Mouse (Mus musculus): ENCODE data around the gene Samd1.
"Not testable (repeated sequence)": the region's sequence is repeated elsewhere in the genome, so short reads cannot be mapped to it uniquely, and the experiment has no call there.

Samd1 gene

DNA sequence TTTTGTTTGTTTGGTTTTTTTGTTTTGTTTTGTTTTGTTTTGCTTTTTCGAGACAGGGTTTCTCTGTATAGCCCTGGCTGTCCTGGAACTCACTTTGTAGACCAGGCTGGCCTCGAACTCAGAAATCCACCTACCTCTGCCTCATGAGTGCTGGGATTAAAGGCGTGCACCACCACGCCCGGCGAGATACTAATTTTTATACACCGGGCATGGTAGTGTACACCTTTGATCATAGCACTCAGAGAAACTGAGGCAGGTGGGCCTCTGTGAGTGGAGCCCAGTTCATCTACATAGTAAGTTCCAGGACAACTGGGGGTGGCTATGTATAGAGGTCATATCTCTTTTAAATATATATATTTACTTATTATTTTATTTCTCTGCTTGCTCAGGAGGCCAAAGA lies 8.0 kb downstream of the Samd1 start:
- in situ Hi-C loops (cut with MboI; ENCODE audit: low pct_unique_long_range_greater_than_20kb in 1 of 2, low sequenced_read_pairs in 2 of 2, unreplicated experiment in 1 of 2), result not testable (repeated sequence)

DNA sequence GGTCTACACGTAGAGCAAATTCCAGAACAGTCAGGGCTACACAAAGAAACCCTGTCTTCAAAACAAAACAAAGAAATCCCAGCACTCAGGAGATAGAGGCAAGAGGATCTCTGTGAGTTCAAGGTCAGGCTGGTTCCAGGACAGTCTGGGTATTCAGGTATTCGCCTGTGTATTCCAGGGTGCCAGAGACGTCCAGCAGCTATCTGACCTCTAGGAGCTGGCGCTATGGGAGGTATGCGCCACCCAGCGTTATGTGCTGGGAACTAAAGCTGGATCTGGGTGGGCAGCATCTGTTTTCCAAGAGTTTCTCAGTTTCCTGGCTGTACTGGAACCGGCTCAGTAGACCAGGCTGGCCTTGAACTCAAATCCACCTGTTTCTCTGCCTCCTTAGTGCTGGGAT lies 10.9 kb downstream of the Samd1 start:
- in situ Hi-C loops (cut with MboI; ENCODE audit: low pct_unique_long_range_greater_than_20kb in 1 of 2, low sequenced_read_pairs in 2 of 2, unreplicated experiment in 1 of 2), result no loop called here

GRCm38 (mm10) chr8:84009876-84010275 lies 12.4 kb downstream of the Samd1 start:
- in situ Hi-C loops (cut with MboI; ENCODE audit: low pct_unique_long_range_greater_than_20kb in 1 of 2, low sequenced_read_pairs in 2 of 2, unreplicated experiment in 1 of 2), result no loop called here

DNA sequence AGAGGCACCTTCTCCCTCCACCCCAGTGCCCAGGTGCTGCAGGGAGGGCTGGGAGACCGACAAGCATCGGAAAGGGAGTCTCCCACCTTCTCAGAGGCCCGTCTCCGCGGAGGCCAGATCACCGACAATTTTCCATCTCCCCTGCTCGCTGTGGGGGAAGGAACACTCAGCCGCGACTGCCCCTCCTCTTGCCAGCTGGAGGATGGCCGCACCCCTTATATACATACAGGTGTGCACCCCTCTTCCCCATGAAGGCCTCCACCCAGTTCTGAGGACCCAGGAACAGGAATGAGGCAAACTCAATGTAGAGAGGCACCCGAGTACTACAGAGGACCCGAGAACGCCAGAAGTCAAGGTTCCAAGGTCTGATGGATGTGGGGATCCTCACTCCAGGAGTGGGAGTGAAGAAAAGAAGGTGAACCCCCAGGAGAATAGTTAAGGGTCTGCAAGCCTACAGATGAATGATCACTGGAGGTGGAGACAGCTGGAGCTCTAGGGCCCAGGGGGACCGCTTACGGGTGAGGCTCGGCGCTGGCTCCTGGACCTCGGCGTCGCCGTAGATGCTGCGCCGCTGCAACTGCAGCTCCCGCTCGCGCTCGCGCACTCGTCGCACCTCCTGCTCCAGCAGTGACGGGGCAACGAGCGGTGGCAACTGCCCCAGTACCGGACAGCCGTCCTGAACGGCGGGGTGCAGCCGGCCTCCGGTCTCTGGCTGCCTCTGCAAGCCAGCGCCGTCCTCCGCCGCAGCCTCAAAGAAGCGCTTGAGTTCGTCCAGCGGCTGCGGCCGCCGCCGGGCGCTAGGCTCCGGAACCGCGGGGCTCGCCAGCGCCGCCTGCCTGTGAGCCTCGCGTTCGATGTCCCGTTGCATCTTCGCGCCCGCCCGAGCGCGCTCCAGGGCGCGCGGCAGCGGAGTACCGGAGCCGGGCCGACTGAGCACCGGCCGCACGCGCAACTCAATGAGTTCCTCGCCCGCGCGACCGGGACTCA lies 13.4 kb downstream of the Samd1 start:
- in situ Hi-C loops (cut with MboI; ENCODE audit: low pct_unique_long_range_greater_than_20kb in 1 of 2, low sequenced_read_pairs in 2 of 2, unreplicated experiment in 1 of 2), result no loop called here

GRCm38 (mm10) chr8:84011705-84012498 lies 14.4 kb downstream of the Samd1 start, which contains the start of gene 2210011C24Rik:
Gene 2210011C24Rik, minus strand, starts transcription at chr8:84012171.
- in situ Hi-C loops (cut with MboI; ENCODE audit: low pct_unique_long_range_greater_than_20kb in 1 of 2, low sequenced_read_pairs in 2 of 2, unreplicated experiment in 1 of 2), result no loop called here

DNA sequence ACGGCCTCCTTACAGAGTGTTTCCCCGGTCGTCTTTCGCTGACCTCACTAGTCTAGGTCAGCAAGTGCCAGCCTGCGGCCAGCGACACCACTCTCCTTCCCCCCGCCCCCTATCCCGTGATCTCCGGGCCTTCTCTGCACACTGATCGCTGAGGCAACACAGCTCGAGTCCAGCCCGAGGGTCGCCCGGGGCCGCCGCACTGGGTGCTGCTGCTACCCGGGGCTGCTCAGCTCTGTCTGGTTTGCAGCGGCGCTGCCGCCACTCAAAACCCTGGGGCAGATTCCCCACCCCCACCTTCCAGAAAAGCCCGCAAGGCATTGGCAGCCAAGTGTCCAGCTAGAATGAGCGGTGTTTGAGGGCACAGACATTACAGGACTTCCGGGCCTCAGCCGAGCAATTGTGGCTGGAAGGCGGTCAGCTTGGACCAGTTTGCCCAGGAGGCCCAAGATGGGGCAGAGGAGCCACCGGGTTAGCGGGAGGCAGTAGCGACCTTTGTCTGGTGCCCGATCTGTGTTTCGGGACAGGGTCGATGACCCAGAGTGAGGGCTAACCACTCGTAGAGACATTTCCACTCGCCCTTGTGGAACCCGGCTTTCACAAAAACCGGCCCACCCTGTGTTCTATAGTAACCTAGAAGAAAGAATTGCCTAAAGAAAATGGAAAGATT lies 15.2 kb downstream of the Samd1 start:
- in situ Hi-C loops (cut with MboI; ENCODE audit: low pct_unique_long_range_greater_than_20kb in 1 of 2, low sequenced_read_pairs in 2 of 2, unreplicated experiment in 1 of 2), result no loop called here

- in situ Hi-C loops (cut with MboI; ENCODE audit: low pct_unique_long_range_greater_than_20kb in 1 of 2, low sequenced_read_pairs in 2 of 2, unreplicated experiment in 1 of 2), result no loop called here
These were observed 18.4 kb downstream of the Samd1 start for GRCm38 (mm10) chr8:84015833-84016232.

DNA sequence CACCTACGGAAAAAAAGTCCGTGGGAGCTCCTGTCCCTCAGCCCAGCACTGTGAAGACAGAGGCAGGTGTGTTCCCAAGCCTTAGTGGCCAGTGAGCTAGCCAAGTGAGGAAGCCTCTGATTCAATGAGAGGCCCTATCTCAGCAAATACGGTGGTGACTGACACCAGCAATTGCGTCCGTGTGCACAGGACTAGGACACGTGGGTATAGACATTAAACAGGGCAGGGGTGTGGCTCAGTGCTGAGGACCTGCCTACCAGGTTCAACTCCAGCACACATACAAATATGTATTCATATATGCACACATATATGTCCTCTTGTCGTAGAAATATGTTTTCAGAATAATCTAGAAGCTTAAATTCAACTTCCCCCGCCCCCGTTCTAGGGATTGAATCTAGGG lies 22.3 kb downstream of the Samd1 start:
- in situ Hi-C loops (cut with MboI; ENCODE audit: low pct_unique_long_range_greater_than_20kb in 1 of 2, low sequenced_read_pairs in 2 of 2, unreplicated experiment in 1 of 2), result no loop called here

- in situ Hi-C loops (cut with MboI; ENCODE audit: low pct_unique_long_range_greater_than_20kb in 1 of 2, low sequenced_read_pairs in 2 of 2, unreplicated experiment in 1 of 2), result no loop called here
These were observed 23.6 kb downstream of the Samd1 start, which contains the start of gene Palm3 for GRCm38 (mm10) chr8:84021096-84021495. Gene Palm3, plus strand, starts transcription at chr8:84021471.

- in situ Hi-C loops (cut with MboI; ENCODE audit: low pct_unique_long_range_greater_than_20kb in 1 of 2, low sequenced_read_pairs in 2 of 2, unreplicated experiment in 1 of 2), result no loop called here
These were observed 24.1 kb downstream of the Samd1 start for GRCm38 (mm10) chr8:84021569-84021968.

GRCm38 (mm10) chr8:84023085-84023484 lies 25.6 kb downstream of the Samd1 start:
- in situ Hi-C loops (cut with MboI; ENCODE audit: low pct_unique_long_range_greater_than_20kb in 1 of 2, low sequenced_read_pairs in 2 of 2, unreplicated experiment in 1 of 2), result no loop called here

DNA sequence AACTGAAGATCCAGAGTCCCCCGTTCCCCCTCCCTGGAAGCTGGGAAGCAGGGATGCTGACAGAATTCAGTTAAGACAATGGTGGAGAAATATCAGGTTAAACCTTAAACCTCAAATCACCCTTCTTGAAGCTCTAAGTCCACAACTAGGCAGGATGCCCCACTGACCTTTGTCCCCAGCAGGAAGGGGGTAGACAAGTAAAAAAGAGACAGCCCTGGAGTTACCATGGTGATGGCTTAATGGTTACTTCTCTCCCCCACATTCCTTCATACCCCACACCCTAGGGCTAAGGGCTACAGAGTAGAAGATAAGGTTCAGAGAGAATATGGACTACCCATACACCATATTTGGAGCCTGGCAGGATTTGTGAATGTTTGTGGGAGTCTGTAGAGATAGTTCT lies 26.2 kb downstream of the Samd1 start:
- in situ Hi-C loops (cut with MboI; ENCODE audit: low pct_unique_long_range_greater_than_20kb in 1 of 2, low sequenced_read_pairs in 2 of 2, unreplicated experiment in 1 of 2), result no loop called here

DNA sequence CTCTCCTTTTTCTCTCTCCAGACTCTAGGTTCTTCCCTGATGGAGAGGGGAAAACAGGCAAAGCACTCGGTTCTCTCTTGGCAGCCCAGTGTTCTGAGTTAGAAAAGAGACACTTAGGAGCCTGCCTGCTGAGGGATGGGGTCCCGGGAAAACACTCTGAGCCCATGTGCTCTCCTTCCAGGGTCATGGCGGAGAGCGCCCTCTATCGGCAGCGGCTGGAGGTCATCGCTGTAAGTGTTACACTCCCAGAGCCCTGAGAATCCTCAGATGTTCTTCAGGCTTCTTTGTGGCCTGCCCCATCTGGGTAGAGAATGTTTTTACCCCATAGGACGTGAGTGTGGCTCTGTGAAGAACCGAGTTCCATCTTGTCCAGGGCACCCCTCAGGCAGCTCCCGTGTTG lies 26.7 kb downstream of the Samd1 start:
- in situ Hi-C loops (cut with MboI; ENCODE audit: low pct_unique_long_range_greater_than_20kb in 1 of 2, low sequenced_read_pairs in 2 of 2, unreplicated experiment in 1 of 2), result no loop called here

- in situ Hi-C loops (cut with MboI; ENCODE audit: low pct_unique_long_range_greater_than_20kb in 1 of 2, low sequenced_read_pairs in 2 of 2, unreplicated experiment in 1 of 2), result no loop called here
These were observed 28.4 kb downstream of the Samd1 start for GRCm38 (mm10) chr8:84025863-84026262.

- in situ Hi-C loops (cut with MboI; ENCODE audit: low pct_unique_long_range_greater_than_20kb in 1 of 2, low sequenced_read_pairs in 2 of 2, unreplicated experiment in 1 of 2), result no loop called here
These were observed 30.0 kb downstream of the Samd1 start for GRCm38 (mm10) chr8:84027449-84027848.

- in situ Hi-C loops (cut with MboI; ENCODE audit: low pct_unique_long_range_greater_than_20kb in 1 of 2, low sequenced_read_pairs in 2 of 2, unreplicated experiment in 1 of 2), result no loop called here
These were observed 31.8 kb downstream of the Samd1 start for GRCm38 (mm10) chr8:84029272-84029671.

DNA sequence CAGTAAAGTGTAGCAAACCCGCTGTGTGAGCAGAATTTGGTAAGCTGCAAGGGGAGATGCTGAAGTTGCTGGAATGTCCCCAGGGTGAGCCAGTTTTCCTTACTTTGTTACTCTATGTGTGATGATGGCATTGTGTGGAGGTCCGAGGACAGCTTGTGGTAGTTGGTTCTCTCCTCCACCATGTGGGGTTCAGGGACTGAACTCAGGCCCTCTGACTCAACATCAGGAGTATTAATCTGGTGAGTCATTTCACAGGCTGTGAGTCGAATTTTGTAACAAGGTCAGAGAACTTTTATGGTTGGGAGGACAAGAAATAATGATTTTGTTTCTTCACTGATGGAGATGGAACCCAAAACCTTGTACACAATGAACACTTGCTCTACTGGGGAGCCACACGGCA lies 35.3 kb downstream of the Samd1 start:
- in situ Hi-C loops (cut with MboI; ENCODE audit: low pct_unique_long_range_greater_than_20kb in 1 of 2, low sequenced_read_pairs in 2 of 2, unreplicated experiment in 1 of 2), result no loop called here

DNA sequence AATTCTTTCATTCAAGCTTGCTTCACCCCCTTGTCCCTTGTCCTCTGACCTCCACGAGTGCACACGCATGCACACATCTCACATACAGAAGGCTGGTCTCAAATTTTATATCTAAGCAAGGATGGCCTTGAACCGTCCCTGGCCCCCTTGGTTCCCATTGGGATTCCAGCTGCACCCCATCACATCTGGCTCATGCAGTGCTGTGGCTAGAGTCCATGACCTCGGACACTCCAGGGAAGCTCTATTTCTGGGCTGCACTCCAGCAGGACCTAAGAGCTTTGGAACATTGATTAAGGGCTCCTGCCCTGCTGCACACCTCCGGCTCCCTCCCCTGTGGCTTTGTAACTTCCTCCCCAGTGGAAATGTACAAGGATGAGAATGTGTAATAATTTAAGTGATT lies 40.5 kb downstream of the Samd1 start:
- in situ Hi-C loops (cut with MboI; ENCODE audit: low pct_unique_long_range_greater_than_20kb in 1 of 2, low sequenced_read_pairs in 2 of 2, unreplicated experiment in 1 of 2), result no loop called here

DNA sequence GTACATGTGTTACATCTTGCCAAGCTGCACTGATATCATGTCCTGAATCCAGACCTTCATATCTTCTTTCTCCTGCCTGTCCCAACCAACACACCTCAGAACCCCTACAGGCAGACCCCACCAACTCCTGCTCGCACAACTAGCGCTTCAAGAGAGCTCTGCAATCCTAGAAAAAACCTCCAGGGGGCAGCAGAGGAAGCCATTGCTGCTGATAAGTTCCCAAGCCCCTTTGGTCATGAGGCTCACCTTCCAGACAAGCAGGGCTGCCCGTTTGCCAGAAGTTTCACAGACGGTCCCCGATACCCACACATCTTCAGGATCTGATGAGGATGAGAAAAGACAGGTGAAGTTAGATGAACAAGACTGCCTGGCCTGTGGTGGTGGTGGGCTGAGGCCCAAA lies 41.6 kb downstream of the Samd1 start:
- in situ Hi-C loops (cut with MboI; ENCODE audit: low pct_unique_long_range_greater_than_20kb in 1 of 2, low sequenced_read_pairs in 2 of 2, unreplicated experiment in 1 of 2), result no loop called here
